Comparison of ENCODE assay signal across 15 mouse cellular contexts in the genomic region with DNA sequence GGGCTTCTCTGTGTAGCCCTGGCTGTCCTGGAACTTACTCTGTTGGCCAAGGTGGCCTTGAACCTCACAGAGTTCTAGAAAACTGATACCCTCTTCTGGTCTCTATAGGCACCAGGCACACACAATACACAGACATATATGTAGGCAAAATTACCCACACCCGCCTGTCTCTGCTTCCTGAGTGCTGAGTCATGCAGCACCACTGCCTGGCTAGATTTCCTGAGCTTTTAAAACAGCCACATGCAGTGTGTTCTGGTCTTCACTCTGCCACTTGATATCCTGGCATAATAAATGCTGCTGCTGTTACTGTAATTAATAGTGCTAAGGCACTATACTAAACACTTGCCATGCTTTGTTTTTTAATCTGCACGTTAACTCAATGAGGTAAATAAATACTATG. TPM values are rescaled to one million over a fixed set of nuclear protein-coding genes. Genes with fewer than 3 reads are reported as not detected.
DNase-seq lines count a peak whose midpoint lies in the region; ATAC-seq and TF ChIP-seq lines count a peak whose summit lies in the region.
"Had no signal": no experiment of that assay in that cellular context is flagged by ENCODE, and none has a peak within 500 bp of the region (broad histone marks: within the 10 kb centered on the region; RNA-seq: fewer than 3 reads in every experiment).

No protein-coding gene starts in this region.

- WGBS in kidney, postnatal 0 days = 44% methylated on average over 2 of the region's 2 CpGs
- WGBS in liver, embryonic 12.5 days (ENCODE audit: insufficient replicate concordance) = 28% methylated on average over 2 of the region's 2 CpGs
- 77% methylated on average over 2 of the region's 2 CpGs for WGBS in forebrain, embryonic 16.5 days

- peaks cover 7% of the 10 kb centered on the region for H3K4me1 ChIP-seq in kidney, postnatal 0 days (replicated peaks; ENCODE audit: insufficient read depth, low read length)
- peaks cover 69% of the 10 kb centered on the region for H3K4me1 ChIP-seq in liver, embryonic 12.5 days
- peaks cover 9% of the 10 kb centered on the region for H3K4me1 ChIP-seq in forebrain, embryonic 16.5 days (replicated peaks; ENCODE audit: control insufficient read depth, insufficient read depth, low read length)

- no peak for ATAC-seq in kidney, postnatal 0 days (replicated peaks; ENCODE audit: low FRiP score, low read depth)
- ATAC-seq in activated CD4-positive, CD25-positive, alpha-beta regulatory T cell, adult 4 months = peak; percentile 22
- ATAC-seq in liver, embryonic 12.5 days = peak; percentile 52
- no peak for ATAC-seq in forebrain, embryonic 16.5 days
- ATAC-seq: lung, postnatal 0 days had no signal

- no peak for DNase-seq in kidney, postnatal 0 days (ENCODE audit: low spot score)
- DNase-seq in kidney, postnatal 4 days = no peak
- peak; percentile 51 for DNase-seq in thymus, postnatal 14 days
- no peak for DNase-seq in lung, postnatal 14 days
- DNase-seq in embryo, embryonic 9.5 days (ENCODE audit: extremely low spot score) = no peak
- DNase-seq: cerebellum, adult 18-20 months; kidney, postnatal 10 days; spleen, adult 18-20 months had no signal

- no peaks in the 10 kb centered on the region for H3K27me3 ChIP-seq in kidney, postnatal 0 days (ENCODE audit: insufficient read depth, low read length)
- no peaks in the 10 kb centered on the region for H3K27me3 ChIP-seq in liver, embryonic 12.5 days (replicated peaks)
- H3K27me3 ChIP-seq in forebrain, embryonic 16.5 days (replicated peaks; ENCODE audit: control insufficient read depth, insufficient read depth, low read length) = no peaks in the 10 kb centered on the region
- H3K27me3 ChIP-seq: embryonic facial prominence, embryonic 13.5 days; heart, embryonic 12.5 days; hindbrain, embryonic 12.5 days had no signal

- no peak overlapping the region for H3K4me3 ChIP-seq in kidney, postnatal 0 days (replicated peaks; ENCODE audit: low read depth, low read length)
- no peak overlapping the region for H3K4me3 ChIP-seq in liver, embryonic 12.5 days
- no peak overlapping the region for H3K4me3 ChIP-seq in forebrain, embryonic 16.5 days (replicated peaks; ENCODE audit: low read length)
- H3K4me3 ChIP-seq: embryonic facial prominence, embryonic 13.5 days; heart, embryonic 12.5 days; hindbrain, embryonic 12.5 days had no signal

- H3K9me3 ChIP-seq in kidney, postnatal 0 days (replicated peaks; ENCODE audit: low read length) = no peaks in the 10 kb centered on the region
- H3K9me3 ChIP-seq in liver, embryonic 12.5 days (replicated peaks) = no peaks in the 10 kb centered on the region
- H3K9me3 ChIP-seq in forebrain, embryonic 16.5 days (ENCODE audit: control insufficient read depth, low read length) = no peaks in the 10 kb centered on the region
- H3K9me3 ChIP-seq: embryonic facial prominence, embryonic 13.5 days; heart, embryonic 12.5 days; hindbrain, embryonic 12.5 days had no signal

- H3K27ac ChIP-seq in kidney, postnatal 0 days = peak overlapping the region; percentile 31; the same call in 1 of the 2 replicates
- peak overlapping the region; percentile 75; the same call in 1 of the 2 replicates for H3K27ac ChIP-seq in liver, embryonic 12.5 days
- no peak overlapping the region for H3K27ac ChIP-seq in forebrain, embryonic 16.5 days (ENCODE audit: low read length)
- H3K27ac ChIP-seq: embryonic facial prominence, embryonic 13.5 days; hindbrain, embryonic 12.5 days had no signal

- no peaks in the 10 kb centered on the region for H3K36me3 ChIP-seq in kidney, postnatal 0 days (ENCODE audit: insufficient read depth, low read length)
- no peaks in the 10 kb centered on the region for H3K36me3 ChIP-seq in liver, embryonic 12.5 days
- H3K36me3 ChIP-seq in forebrain, embryonic 16.5 days (ENCODE audit: control insufficient read depth, insufficient read depth) = no peaks in the 10 kb centered on the region
- H3K36me3 ChIP-seq: embryonic facial prominence, embryonic 13.5 days; heart, embryonic 12.5 days; hindbrain, embryonic 12.5 days had no signal

- no peak overlapping the region for H3K9ac ChIP-seq in kidney, postnatal 0 days (ENCODE audit: low read depth, low read length)
- no peak overlapping the region for H3K9ac ChIP-seq in liver, embryonic 12.5 days
- no peak overlapping the region for H3K9ac ChIP-seq in forebrain, embryonic 16.5 days (replicated peaks; ENCODE audit: low read depth, low read length)
- H3K9ac ChIP-seq: embryonic facial prominence, embryonic 13.5 days; heart, embryonic 12.5 days; hindbrain, embryonic 12.5 days had no signal

- no peak overlapping the region for H3K4me2 ChIP-seq in kidney, postnatal 0 days (ENCODE audit: low read length)
- no peak overlapping the region; the same call in 1 of the 2 replicates for H3K4me2 ChIP-seq in liver, embryonic 12.5 days
- no peak overlapping the region for H3K4me2 ChIP-seq in forebrain, embryonic 16.5 days (ENCODE audit: low read length)
- H3K4me2 ChIP-seq: embryonic facial prominence, embryonic 13.5 days; heart, embryonic 12.5 days; hindbrain, embryonic 12.5 days had no signal

- no peak for TF ChIP-seq CTCF in kidney, postnatal 0 days (IDR thresholded peaks at IDR 0.05; ENCODE audit: low read depth)

RNA-seq across cellular contexts. Expression of a gene that starts 31.7 kb away (rescaled TPM):
- 41.7 and 45.9 TPM in 2 replicates for polyA plus RNA-seq in kidney, postnatal 0 days (2015; fragmentation: Nextera tagmentation; extraction: Ambion mirVana)
- polyA plus RNA-seq in activated CD4-positive, CD25-positive, alpha-beta regulatory T cell, adult 4 months (2017; shearing (Covaris generic)) = 10 to 100 TPM; 59.1 to 76.8 TPM
- polyA plus RNA-seq in liver, embryonic 12.5 days (2016; fragmentation: Nextera tagmentation; extraction: Ambion mirVana) = 48.7 and 53.0 TPM in 2 replicates
- 64.8 and 68.6 TPM in 2 replicates for polyA plus RNA-seq in forebrain, embryonic 16.5 days (2015; fragmentation: Nextera tagmentation; extraction: Ambion mirVana)

RNA-seq across cellular contexts. Expression of a gene that starts 31.9 kb away (rescaled TPM):
- polyA plus RNA-seq in kidney, postnatal 0 days (2015; fragmentation: Nextera tagmentation; extraction: Ambion mirVana) = 9.6 and 11.4 TPM in 2 replicates
- 1 to 10 TPM; 1.8 to 2.0 TPM for polyA plus RNA-seq in activated CD4-positive, CD25-positive, alpha-beta regulatory T cell, adult 4 months (2017; shearing (Covaris generic))
- polyA plus RNA-seq in liver, embryonic 12.5 days (2016; fragmentation: Nextera tagmentation; extraction: Ambion mirVana) = 2.8 and 3.6 TPM in 2 replicates
- 9.4 and 9.6 TPM in 2 replicates for polyA plus RNA-seq in forebrain, embryonic 16.5 days (2015; fragmentation: Nextera tagmentation; extraction: Ambion mirVana)

RNA-seq across cellular contexts. Expression of a gene that starts 52.9 kb away (rescaled TPM):
- polyA plus RNA-seq in kidney, postnatal 0 days (2015; fragmentation: Nextera tagmentation; extraction: Ambion mirVana) = 2.0 and 2.1 TPM in 2 replicates
- polyA plus RNA-seq in activated CD4-positive, CD25-positive, alpha-beta regulatory T cell, adult 4 months (2017; shearing (Covaris generic)) = 1 to 10 TPM; 5.2 to 8.0 TPM
- 4.5 and 4.9 TPM in 2 replicates for polyA plus RNA-seq in liver, embryonic 12.5 days (2016; fragmentation: Nextera tagmentation; extraction: Ambion mirVana)
- polyA plus RNA-seq in forebrain, embryonic 16.5 days (2015; fragmentation: Nextera tagmentation; extraction: Ambion mirVana) = 3.5 and 5.0 TPM in 2 replicates

RNA-seq across cellular contexts. Expression of a gene that starts 59.4 kb away (rescaled TPM):
- polyA plus RNA-seq in kidney, postnatal 0 days (2015; fragmentation: Nextera tagmentation; extraction: Ambion mirVana) = 0.13 and 0.34 TPM in 2 replicates
- under 1 TPM in 1 of 2 experiments, not detected in 1; 0.46 TPM for polyA plus RNA-seq in activated CD4-positive, CD25-positive, alpha-beta regulatory T cell, adult 4 months (2017; shearing (Covaris generic))
- 0.14 and 0.30 TPM in 2 replicates for polyA plus RNA-seq in liver, embryonic 12.5 days (2016; fragmentation: Nextera tagmentation; extraction: Ambion mirVana)
- 0.54 and 0.72 TPM in 2 replicates for polyA plus RNA-seq in forebrain, embryonic 16.5 days (2015; fragmentation: Nextera tagmentation; extraction: Ambion mirVana)

RNA-seq across cellular contexts. Expression of a gene that starts 59.9 kb away (rescaled TPM):
- polyA plus RNA-seq in kidney, postnatal 0 days (2015; fragmentation: Nextera tagmentation; extraction: Ambion mirVana) = 164 and 165 TPM in 2 replicates
- 100 to 1,000 TPM; 127 to 131 TPM for polyA plus RNA-seq in activated CD4-positive, CD25-positive, alpha-beta regulatory T cell, adult 4 months (2017; shearing (Covaris generic))
- 82.3 and 82.5 TPM in 2 replicates for polyA plus RNA-seq in liver, embryonic 12.5 days (2016; fragmentation: Nextera tagmentation; extraction: Ambion mirVana)
- polyA plus RNA-seq in forebrain, embryonic 16.5 days (2015; fragmentation: Nextera tagmentation; extraction: Ambion mirVana) = 149 and 166 TPM in 2 replicates

Comparison
In these comparisons a context has a peak if more than half of its experiments do, and no peak if none do; other contexts are left out.
1. ATAC-seq: peak in activated CD4-positive, CD25-positive, alpha-beta regulatory T cell, adult 4 months (single experiment) and liver, embryonic 12.5 days (single experiment); none in kidney, postnatal 0 days (single experiment) and forebrain, embryonic 16.5 days (single experiment).